Mouse (Mus musculus): ENCODE results near the gene 1810049J17Rik.
"Not testable (repeated sequence)": the region's sequence is repeated elsewhere in the genome, so short reads cannot be mapped to it uniquely, and the experiment has no call there.

1810049J17Rik gene

DNA sequence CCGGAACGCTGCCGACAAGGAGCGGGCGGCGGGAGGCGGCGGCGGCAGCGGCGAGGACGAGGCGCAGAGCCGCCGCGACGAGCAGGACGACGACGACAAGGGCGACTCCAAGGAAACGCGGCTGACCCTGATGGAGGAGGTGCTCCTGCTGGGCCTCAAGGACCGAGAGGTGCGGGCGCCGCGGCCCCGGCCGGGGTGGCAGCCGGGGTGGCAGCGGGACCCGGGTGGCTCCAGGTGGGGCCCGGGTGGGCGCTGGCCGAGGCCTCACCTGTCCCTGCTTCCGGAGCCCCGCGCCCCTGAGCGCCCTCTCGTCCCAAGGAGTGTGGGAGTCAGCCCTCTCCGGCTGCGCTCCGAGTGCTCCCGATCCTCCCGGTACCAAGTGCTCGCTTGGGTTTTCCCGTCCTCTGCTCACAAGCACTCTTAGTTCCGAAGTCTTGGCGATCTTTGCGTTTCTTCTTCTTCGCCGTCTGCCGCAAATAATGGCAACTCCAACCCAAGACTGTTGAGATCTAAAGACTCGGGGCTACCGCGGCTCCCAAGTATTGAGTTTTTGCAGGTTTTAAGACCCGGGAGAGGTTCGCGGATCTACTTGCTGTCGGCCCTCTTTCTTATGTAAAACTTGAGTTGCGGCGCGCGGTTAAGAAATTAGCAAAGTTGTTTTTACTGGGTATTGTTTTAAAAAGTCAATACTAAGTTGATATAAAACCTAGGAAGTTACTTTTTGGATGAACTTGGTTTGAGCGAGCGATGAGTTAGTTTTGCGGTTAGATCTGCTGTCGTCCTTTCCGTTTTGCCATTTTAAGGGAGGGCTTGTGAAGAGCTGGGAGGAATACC, at the start of gene 1810049J17Rik:
Gene 1810049J17Rik (minus strand): TSS at position 112 of the 834 bp plus-strand sequence.
- DNase-seq (ENCODE audit: low spot score) = no peak

DNA sequence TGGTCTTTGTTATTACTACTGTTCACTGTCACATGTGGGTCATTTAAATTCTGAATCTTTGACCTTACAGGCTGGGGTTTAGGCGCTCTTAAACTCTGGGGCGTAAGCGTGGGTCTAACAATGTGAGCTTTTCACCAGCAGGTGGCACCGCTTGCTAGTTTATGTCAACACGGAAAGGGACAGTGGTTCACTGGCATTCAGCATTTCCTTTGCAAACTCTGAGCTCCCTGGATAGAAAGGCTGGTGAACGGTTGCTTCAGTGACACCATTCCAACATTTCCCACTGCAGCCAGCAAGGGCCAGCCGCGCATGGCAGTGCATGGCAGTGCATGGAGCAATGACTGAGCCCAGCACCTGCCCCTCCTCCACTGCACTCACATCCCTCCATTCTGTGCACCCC, 49.5 kb upstream of the 1810049J17Rik start:
- peak; percentile 40 for DNase-seq (ENCODE audit: low spot score)

DNA sequence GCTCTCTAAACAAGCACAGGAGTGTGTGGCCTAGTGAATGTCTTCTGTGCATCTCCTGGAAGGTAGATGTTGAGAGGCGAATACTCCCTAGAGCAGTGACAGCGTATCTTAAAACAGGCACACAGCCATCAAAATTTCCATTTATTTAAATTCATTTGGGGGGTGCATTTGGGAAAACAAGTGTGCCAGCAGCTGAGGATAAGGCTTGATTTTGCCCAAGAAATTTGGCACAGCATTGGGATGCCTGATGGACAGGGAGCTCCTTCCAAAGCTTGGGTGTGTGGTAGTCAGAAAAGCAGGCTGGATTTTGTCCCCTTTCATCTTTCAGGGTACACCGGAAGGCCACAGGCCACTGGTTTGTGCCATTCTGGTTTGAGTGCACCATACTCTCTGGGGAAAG, 48.4 kb upstream of the 1810049J17Rik start:
- no peak for DNase-seq (ENCODE audit: low spot score)

DNA sequence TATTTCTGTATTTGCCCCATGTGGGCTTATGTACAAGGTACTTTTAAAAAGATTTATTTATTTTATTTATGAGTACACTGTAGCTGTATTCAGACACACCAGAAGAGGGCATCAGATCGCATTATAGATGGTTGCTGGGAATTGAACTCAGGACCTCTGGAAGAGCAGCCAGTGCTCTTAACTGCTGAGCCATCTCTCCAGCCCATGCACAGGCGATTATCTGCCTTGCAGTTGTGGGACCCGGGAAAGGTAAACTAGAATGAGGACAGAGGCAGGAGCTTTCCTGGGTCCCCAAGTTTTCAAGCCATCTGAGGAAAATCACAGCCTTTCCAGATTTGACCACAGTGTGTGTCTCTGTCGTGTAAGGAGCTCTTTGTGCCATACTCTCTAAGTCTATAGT, 47.2 kb upstream of the 1810049J17Rik start:
- DNase-seq (ENCODE audit: low spot score) = no peak

DNA sequence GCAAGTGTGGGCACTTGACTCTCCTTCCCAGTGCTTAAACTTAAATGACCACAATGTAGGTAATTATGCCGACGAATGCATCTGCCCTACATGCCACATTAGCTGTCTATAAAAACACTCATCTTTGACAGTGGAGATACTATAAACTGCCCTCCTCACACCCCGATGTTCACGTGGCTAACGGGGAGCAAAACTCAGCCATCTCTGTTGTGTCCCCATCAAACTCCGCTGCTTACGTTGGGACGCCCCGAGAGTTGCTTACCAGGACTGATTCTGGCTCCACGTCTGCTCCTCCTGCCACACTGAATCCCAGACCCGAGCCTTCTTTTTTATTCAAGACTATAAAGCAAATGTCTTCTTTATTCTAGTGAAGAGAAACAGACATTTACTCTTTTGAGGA, 46.7 kb upstream of the 1810049J17Rik start:
- DNase-seq (ENCODE audit: low spot score) = no peak

DNA sequence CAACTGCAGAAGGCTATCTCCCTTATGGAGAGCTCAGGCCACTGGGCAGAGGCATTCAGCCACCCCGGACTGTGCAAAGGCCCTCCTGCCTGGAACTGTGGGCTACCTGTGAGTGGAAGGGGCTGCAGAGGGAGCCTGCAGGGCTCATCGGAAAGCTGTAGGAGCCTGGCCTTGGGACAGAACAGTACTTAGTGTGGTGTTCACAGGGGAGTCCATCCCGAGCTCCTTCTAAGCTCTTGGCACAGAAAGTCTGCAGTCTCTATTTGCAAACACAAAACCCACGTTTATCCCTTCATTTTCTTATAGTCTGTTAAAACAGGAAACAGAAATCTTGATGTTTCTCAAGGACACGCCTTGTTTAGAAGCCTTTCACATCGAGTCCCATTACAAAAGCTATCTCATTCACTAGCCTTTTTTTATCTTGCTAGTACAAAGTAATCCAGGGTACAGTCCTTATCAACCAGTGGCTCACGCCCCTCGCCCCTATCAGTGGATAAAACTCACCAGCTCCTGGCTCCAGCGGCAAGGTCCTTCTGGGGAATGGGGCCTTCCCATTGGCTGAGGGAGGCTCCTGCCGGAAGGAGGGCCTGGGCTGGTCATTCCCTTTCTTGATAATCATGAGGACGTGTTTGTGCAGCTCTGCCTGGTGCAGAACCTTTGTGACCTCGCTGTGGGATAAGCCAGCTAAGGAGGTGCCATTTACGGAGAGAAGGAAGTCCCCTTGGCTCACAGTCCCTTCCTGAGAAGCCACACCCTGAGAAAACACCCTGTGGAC, 45.8 kb upstream of the 1810049J17Rik start:
- no peak for DNase-seq (ENCODE audit: low spot score)

DNA sequence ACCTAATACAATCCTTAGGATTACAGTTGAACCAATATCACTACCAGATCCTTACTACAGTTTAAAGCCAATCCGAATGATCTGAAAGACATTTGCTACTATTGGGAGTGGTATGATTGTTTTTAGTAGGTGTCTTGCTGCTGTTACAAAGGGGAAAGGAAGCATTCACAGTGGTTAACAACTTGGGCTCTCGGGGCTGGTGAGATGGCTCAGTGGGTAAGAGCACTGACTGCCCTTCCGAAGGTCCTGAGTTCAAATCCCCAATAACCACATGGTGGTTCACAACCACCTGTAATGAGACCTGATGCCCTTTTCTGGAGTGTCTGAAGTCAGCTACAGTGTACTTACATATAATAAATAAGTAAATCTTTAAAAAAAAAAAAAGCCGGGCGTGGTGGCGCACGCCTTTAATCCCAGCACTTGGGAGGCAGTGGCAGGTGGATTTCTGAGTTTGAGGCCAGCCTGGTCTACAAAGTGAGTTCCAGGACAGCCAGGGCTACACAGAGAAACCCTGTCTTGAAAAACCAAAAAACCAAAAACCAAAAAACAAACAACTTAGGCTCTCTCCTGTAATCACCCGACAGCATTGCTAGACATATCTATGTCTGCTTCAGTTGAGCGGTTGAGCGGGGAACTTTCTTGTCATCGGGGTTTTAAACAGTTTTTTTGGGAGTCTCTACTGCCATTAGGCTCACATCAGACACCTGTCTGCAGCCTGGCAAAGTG, 45.0 kb upstream of the 1810049J17Rik start:
- not testable (repeated sequence) for DNase-seq (ENCODE audit: low spot score)

DNA sequence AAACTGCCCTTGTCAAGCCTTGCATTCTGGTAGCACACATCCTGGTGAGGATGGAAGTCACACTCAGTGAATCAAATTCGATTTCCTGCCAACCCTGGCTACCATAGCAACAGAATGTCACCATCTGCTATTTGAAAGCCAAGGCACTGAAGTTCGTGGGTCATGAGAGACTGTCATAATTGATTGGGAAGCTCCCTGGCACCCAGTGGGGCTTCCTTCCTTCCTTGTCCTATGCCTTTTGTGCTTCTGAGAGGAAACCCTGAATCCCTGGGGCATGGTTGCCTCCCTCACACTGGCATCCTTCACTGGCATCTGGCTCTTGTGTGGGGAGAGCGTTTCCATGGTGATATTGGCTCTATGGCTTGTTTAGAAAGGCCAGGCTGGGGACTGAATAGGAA, 44.4 kb upstream of the 1810049J17Rik start:
- DNase-seq (ENCODE audit: low spot score) = peak; percentile 53

DNA sequence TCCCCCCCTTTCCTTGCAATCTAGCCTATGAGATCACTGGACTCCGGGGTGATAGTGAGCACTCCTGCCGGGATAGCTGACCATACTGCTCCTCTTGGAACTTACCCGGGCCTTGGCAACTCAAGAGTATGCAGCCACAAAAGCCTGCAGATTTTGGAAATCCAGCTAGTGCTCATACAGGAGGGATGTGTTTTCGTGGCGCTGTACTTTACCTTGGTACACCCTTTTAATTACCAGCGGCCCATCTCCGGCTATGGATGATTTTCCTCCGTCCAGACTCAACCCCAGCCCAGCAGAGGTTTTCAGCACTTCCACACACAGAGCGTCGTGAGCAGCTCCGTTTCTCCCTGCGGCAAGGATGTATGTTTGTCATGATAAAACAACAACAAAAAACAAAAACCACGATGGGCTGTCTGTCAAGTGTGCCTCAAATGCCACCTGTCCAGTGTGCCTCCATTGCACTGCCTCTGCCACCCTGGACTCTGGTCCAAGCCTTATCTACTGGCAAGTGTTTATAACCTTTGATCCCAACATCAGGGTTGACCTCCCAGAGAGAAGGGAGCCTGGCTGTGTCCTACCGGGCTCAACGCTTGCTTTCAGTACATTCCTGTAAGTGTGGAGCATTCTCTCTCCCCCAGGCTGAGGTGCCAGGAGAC, 43.8 kb upstream of the 1810049J17Rik start:
- DNase-seq (ENCODE audit: low spot score) = no peak

DNA sequence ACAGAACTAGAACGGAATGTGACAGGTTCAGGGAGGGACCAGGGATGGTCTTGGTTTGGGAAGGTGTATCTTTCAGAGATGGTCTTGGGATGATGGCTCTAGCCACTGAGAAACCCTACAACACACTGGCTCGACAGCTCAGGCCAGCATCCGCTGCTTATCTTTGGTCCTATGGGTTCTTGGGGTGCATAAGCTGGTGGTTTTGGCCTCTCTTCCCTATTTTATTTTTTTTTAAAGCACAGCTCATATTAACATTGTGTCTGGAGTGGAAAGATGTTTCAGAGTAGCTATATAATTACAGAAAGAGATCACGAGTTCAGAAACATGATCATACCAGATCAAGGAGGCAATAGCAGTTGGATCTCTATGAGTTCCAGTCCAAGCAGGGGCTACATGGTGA, 42.4 kb upstream of the 1810049J17Rik start:
- no peak for DNase-seq (ENCODE audit: low spot score)

DNA sequence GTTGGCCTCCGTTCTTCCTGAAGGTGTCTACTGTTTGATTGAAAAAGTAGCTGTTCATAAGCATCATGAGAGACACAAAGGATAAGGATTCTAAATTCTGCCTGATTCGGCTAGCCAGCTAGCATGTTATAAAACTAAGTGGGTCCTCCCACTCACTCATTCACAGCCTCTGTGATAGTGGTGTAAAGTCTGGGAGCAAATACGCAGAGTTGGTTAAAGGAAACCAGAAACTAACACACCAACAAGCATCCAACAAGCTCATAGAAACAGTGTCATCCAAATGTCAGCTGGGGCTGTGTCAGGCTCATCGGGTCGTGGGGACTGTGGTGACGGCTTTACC, 41.0 kb upstream of the 1810049J17Rik start:
- no peak for DNase-seq (ENCODE audit: low spot score)

DNA sequence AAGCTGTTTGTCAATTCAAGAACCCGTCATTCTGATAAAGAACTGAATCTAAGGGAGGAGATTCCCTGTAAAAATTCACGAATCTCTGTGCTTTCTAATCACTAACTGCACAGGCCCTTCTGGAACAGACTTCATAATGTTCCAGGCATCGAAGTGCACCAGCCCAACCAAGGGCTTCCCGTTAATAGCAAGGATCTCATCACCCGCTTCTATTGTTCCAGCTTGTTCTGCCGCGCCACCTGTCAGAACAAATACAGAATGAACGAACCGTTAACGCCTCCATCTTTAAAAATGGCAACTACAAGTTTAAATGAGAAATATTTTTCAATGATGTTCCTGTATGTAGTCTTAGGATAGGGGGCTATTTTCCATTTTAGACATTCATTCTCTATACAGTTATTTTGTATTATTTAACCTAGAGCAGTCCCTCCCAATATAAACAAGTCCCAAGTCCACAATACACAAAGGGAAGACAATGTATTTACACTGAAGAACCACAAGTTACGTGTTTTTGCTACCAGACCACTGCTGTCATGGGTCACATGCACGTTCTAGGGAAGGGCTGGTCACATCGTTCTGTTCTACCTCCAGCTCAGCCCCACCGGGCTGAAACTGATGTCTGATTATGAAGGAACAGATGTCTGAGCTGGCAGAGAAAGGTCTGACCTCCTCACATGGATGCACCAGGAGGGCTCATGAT, 40.5 kb upstream of the 1810049J17Rik start:
- no peak for DNase-seq (ENCODE audit: low spot score)

DNA sequence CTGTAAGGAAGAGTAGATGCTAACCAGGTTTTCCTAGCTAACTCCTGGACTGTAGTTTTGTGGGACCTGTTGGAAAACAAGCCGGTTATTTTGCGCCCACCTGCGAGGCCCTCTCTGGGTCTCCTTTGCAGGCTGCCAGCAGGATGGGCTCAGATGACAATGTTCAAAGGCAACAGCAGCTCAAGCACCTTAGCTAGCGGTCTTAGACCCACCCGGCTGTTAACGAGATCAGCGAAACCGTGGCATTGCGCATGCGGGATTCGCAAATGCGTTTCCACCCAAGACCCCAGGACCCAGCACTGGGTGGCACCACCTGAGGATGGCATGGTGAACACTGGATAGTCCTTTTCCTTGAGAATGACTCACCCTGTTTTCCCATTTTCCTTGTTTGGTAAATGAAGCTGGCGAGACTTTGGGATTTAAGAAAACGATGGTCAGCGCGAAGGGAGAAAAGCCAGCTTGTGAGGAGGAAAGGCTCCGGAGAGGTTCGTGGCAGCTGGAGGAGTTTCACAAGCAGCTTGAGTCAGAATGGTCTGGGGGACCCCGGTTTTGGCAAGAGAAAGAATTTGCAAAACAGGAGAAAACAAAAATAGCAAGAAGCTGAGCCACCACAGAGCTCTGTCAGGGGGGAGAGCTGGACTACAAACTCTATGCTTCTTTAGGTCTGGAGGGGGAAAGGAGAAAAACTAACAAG, 39.0 kb upstream of the 1810049J17Rik start:
- DNase-seq (ENCODE audit: low spot score) = no peak

DNA sequence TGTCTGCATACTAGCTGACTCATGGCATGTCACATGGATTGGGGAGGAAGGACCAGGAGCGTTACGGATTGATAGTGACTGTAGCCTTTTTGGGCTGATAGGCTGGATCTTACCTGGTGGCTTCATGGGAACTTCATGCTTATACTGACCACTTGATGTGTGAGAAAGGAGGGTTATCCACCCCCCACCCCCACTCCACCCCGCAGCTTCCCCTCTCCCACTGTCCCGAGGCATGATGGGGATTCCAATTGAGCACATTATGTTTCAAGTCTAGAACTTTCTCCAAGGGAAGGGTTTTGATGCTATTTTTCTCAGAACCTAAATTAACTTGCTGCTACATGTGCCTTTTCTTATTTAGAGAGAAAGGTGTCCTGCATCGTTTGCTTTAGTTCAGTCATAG, 36.7 kb upstream of the 1810049J17Rik start:
- DNase-seq (ENCODE audit: low spot score) = no peak

DNA sequence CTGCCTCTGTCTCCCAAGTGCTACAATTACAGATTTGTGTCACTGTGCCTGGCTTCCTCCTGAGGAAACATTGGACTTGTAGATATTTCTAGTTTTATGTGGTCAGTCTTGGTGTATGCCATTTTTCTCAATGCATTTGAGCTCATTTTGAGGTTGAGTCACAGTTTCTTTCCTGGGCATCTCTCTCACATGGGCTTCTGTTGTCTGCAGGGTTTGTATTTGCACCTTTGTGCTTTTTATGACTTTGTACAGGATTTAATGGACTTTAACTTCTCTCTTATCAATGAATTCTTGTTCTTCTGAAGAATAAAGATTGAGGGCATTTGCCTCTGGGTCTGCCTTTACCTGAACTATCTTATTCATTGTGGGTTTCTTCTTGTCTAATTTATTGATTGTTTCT, 35.8 kb upstream of the 1810049J17Rik start:
- DNase-seq (ENCODE audit: low spot score) = no peak

DNA sequence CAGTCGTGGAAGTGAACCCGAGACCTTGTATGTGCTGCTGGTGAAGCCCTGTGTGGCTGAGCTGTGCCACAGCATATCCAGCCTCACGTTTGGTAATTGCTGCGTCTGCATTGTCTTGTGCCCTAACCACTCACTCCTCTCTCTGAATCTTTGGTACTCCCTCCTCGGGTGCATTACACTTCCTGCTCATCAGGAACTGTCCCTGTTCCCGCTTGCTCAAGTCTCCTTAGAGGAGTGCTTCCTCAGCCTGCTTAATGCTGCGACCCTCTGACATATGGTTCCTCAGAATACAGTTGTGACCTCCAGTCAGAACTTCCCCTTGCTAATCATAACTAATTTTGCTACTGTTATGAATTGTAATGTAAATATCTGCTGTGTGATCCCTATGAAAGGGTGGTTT, 34.2 kb upstream of the 1810049J17Rik start:
- no peak for DNase-seq (ENCODE audit: low spot score)

DNA sequence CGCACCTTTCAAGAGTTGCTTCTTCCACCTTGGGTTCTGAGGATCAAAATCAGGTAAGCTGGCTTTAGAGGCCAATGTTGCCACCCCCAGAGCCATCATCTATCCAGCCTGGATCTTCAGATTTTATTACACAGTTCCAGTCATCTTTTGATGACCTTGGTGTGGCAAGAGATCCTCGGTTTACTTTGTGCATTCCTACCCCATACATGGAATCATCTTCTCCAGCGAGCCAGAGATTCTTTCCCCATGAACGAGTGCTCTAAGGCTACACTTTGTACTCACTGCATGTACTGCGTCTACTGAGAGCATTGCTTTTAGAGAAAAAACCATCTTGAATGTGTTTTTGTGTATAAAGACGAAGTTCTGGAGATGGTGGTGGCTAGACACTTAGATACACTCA, 33.6 kb upstream of the 1810049J17Rik start:
- DNase-seq (ENCODE audit: low spot score) = no peak

DNA sequence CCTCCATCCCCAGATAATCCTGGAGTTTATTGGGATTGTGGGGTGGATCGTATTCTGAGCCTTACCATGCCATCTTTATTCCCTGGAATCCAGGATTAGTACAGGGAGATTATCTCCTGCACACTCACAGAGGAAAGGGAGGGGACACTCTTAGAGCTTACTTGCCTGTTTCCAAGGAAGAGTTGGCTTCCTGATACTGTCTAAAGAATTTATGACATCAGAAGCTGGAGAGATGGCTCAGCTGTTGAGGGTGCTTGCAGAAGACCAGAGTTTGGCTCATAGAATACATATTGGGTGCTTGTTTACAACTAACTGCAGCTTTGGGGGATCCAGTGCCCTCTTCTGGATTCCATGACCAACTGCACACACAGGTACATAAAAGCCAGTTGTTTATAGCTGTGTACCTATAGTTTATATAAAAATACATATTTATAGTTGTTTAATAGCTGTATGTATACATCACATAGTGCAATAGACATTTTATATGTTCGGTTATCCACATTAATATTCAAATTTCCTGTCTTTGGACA, 32.6 kb upstream of the 1810049J17Rik start:
- no peak for DNase-seq (ENCODE audit: low spot score)

DNA sequence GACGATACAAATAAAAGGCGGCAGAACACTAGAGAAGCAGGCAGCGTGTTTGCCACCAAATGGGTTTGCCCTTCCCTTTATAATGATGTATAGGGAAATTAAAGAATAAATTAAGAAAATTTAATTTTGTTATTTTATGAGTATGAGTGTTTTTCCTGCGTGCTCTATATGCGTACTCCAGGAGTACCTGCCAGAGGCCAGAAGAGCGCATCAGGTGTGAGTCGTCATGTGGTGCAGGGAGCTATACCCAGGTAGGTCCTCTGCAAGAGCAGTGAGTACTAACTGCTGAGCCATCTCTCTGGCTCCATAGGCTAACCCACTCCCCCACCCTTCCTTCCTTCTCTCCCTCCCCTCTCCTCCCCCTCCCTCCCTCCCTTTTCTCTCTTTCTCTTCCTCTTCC, 29.8 kb upstream of the 1810049J17Rik start:
- no peak for DNase-seq (ENCODE audit: low spot score)

DNA sequence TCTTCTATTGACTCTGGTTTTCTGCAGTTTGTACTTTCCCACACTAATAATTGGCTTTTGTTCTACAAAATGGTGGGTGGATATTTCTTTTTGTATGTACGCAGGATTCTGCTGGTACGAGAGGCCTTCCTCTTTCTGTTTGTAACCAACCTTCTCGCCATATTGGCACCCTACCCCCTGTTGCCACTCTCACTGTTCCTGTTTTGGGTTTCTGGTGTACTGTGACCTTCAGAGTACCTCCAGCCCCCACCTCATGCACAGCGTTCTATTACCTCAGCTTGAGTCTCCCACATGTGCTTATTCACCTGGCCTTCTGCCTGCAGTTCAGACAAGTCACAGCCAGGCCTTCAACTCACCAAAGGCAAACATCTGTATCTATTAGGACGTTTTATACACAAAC, 28.1 kb upstream of the 1810049J17Rik start:
- DNase-seq (ENCODE audit: low spot score) = no peak

DNA sequence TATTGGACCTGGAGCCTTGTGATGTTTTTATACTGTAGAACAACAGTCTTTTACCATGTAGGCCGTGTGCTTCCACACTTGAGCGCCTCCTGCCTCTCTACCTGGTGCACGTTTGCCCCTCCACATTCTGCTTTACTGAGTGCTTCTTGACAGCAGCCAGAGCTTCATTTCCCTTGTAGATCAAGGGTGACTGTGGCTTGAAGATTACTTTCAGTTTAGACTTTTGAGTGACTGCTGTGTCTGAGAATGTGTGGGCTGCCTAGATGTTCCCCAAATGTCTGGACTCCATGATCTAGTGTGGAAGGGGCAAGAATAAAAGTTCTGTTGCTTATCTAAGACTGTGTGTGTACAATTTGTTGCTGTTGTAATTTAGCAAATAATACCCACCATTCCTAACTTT, 27.3 kb upstream of the 1810049J17Rik start:
- no peak for DNase-seq (ENCODE audit: low spot score)
